Mouse (Mus musculus): Measurements from ENCODE around the gene AY074887.

AY074887 gene

DNA sequence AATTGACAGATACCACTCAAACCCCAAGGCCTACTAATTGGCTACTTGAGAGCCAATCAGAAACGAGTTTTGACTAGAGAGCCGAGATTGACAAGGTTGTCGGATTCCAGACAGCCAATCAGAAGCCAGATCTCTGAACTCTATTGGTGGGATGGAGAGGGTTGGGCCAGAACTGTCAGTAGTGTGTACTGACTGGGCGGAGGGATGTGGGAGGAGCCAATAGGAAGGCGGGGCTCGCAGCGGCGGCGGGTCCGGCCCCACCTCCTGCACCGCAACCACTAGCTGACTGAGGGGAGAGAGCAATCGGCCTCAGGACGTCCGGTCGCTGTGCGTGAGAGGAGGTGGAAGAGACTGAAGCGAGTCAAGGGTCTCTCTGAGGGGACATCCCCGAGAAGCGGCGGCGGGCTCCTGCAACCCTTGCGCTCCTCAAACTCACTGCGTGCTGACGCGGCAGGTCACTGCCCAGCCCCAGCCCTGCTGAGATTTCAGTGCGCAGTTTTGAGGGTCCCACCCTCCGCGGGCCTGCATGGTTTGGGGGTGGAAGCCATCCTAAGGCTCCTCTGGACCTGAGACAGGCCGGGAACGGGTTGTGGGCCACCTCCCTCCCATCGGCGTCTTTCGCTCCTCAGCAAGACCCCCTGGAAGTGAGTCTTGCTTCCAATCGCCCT is 33.7 kb downstream of the AY074887 start, which contains the start of gene Hykk:
Gene Hykk, plus strand, starts transcription at position 274 of the 668 bp plus-strand sequence.
- DNase-seq (ENCODE audit: low spot score in 2 of 2) = peak; percentile 90 to 95

DNA sequence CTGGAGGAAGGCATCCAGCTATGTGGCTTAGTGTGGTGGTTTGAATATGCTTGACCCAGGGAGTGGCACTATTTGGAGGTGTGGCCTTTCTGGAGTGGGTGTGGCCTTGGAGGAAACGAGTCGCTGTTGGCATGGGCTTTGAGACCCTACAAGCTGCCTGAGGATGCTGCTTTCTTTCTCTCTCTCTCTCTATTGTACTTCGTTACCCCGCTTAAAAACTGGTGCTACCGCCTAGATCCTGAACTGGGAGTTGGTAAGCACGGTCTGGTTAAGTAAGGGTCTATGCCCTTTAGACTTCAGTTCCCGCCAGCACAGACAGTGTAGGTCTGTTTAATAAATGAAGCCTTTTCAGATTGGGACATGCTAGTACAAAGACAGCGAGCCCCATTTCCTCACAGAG is 34.4 kb downstream of the AY074887 start:
- DNase-seq (ENCODE audit: low spot score in 2 of 2) = no peak

DNA sequence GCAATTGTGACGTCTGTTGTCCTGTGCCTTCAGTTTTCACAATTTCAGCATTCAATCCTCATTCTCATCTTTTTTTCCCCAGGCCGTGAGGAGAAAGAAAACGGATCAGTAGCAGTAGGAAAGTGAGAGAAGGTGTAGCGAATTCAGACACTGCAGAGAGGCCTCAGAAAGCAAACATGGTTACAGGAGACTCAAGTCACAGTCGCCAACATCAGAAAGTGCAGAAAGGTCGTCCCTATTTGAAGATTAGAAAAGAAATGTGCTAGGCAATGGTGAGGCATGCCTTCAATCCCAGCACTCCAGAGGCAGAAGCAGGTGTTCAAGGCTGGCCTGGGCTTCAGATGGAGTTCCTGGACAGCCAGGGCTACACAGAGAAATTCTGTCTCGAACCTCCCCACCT is 35.2 kb downstream of the AY074887 start:
- DNase-seq (ENCODE audit: low spot score in 2 of 2) = no peak

DNA sequence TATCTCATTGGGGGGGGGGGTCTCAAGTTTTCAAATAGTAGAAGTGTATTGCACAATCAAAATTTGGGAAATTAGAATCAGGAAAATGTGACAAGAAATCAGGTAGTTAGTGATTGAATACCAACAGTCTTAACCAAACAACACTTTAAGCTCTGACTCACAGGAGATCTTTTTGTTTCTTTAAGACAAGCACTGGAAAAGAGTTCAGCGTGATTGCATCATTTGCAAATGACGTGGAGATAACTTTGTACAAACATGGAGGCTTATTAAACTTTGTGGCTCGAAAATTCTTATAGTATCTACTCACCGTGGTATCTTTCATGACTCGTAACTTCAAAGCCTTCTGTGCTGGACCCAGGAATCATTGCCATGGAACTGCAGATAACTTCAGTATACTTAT is 41.4 kb downstream of the AY074887 start:
- no peak for DNase-seq (ENCODE audit: low spot score in 2 of 2)
